Mouse (Mus musculus): ENCODE results near the gene Slc25a48. TPM values are rescaled to one million over a fixed set of nuclear protein-coding genes. Genes with fewer than 3 reads are reported as not detected.

Gene Slc25a48
- polyA plus RNA-seq, 1 experiment from 2014 or later, result not detected

GRCm38 (mm10) chr13:56463750-56464149 is 25.6 kb downstream of the Slc25a48 start:
- Histone ChIP-seq H3K9ac (ENCODE audit: low read depth, low read length) (no peak overlapping the region), H3K27me3 (ENCODE audit: control insufficient read depth, insufficient read depth, low read depth, low read length) (no peaks in the 10 kb centered on the region), H3K27ac (ENCODE audit: low read length) (no peak overlapping the region), H3K4me2 (ENCODE audit: low read length) (no peak overlapping the region), H3K36me3 (ENCODE audit: control insufficient read depth, insufficient read depth, low read length) (no peaks in the 10 kb centered on the region), H3K9me3 (replicated peaks; ENCODE audit: control insufficient read depth, low read length, poor library complexity, severe bottlenecking) (no peaks in the 10 kb centered on the region), H3K4me3 (ENCODE audit: low read depth, low read length) (no peak overlapping the region), H3K4me1 (ENCODE audit: control insufficient read depth, insufficient read depth, low read length) (no peaks in the 10 kb centered on the region)
- WGBS, result 81% methylated on average over 6 of the region's 6 CpGs
- no peak for ATAC-seq

- WGBS, result 96% methylated on average over 7 of the region's 7 CpGs
- no peak for ATAC-seq
- H3K27me3 ChIP-seq (ENCODE audit: control insufficient read depth, insufficient read depth, low read depth, low read length), result no peaks in the 10 kb centered on the region
- no peaks in the 10 kb centered on the region for H3K9me3 ChIP-seq (replicated peaks; ENCODE audit: control insufficient read depth, low read length, poor library complexity, severe bottlenecking)
- no peaks in the 10 kb centered on the region for H3K4me1 ChIP-seq (ENCODE audit: control insufficient read depth, insufficient read depth, low read length)
- no peaks in the 10 kb centered on the region for H3K36me3 ChIP-seq (ENCODE audit: control insufficient read depth, insufficient read depth, low read length)
- no peak overlapping the region for H3K9ac ChIP-seq (ENCODE audit: low read depth, low read length)
- no peak overlapping the region for H3K4me2 ChIP-seq (ENCODE audit: low read length)
- H3K4me3 ChIP-seq (ENCODE audit: low read depth, low read length), result no peak overlapping the region
- no peak overlapping the region for H3K27ac ChIP-seq (ENCODE audit: low read length)
These were observed 29.6 kb downstream of the Slc25a48 start for GRCm38 (mm10) chr13:56467786-56468185.

- Histone ChIP-seq H3K9me3 (replicated peaks; ENCODE audit: control insufficient read depth, low read length, poor library complexity, severe bottlenecking) (no peaks in the 10 kb centered on the region), H3K4me3 (ENCODE audit: low read depth, low read length) (no peak overlapping the region), H3K27me3 (ENCODE audit: control insufficient read depth, insufficient read depth, low read depth, low read length) (no peaks in the 10 kb centered on the region), H3K4me1 (ENCODE audit: control insufficient read depth, insufficient read depth, low read length) (no peaks in the 10 kb centered on the region), H3K9ac (ENCODE audit: low read depth, low read length) (no peak overlapping the region), H3K36me3 (ENCODE audit: control insufficient read depth, insufficient read depth, low read length) (no peaks in the 10 kb centered on the region), H3K27ac (ENCODE audit: low read length) (no peak overlapping the region), H3K4me2 (ENCODE audit: low read length) (no peak overlapping the region)
- no peak for ATAC-seq
- WGBS, result 91% methylated on average over 4 of the region's 4 CpGs
These were observed 30.4 kb downstream of the Slc25a48 start for GRCm38 (mm10) chr13:56468536-56468935.

- no peak for ATAC-seq
- 0 out of 2 replicates have a peak, but pooled peaks cover 2% of the 10 kb centered on the region for H3K4me1 ChIP-seq (ENCODE audit: control insufficient read depth, insufficient read depth, low read length)
- no peak overlapping the region for H3K9ac ChIP-seq (ENCODE audit: low read depth, low read length)
- WGBS, result 88% methylated on average over 6 of the region's 6 CpGs
- H3K9me3 ChIP-seq (replicated peaks; ENCODE audit: control insufficient read depth, low read length, poor library complexity, severe bottlenecking), result no peaks in the 10 kb centered on the region
- H3K4me2 ChIP-seq (ENCODE audit: low read length), result no peak overlapping the region
- H3K4me3 ChIP-seq (ENCODE audit: low read depth, low read length), result no peak overlapping the region
- no peak overlapping the region for H3K27ac ChIP-seq (ENCODE audit: low read length)
- no peaks in the 10 kb centered on the region for H3K36me3 ChIP-seq (ENCODE audit: control insufficient read depth, insufficient read depth, low read length)
- H3K27me3 ChIP-seq (ENCODE audit: control insufficient read depth, insufficient read depth, low read depth, low read length), result no peaks in the 10 kb centered on the region
These were observed 33.1 kb downstream of the Slc25a48 start for GRCm38 (mm10) chr13:56471211-56471610.

GRCm38 (mm10) chr13:56471951-56472350 is 33.8 kb downstream of the Slc25a48 start:
- H3K4me2 ChIP-seq (ENCODE audit: low read length), result no peak overlapping the region
- WGBS, result 74% methylated on average over 9 of the region's 9 CpGs
- H3K36me3 ChIP-seq (ENCODE audit: control insufficient read depth, insufficient read depth, low read length), result no peaks in the 10 kb centered on the region
- H3K9me3 ChIP-seq (replicated peaks; ENCODE audit: control insufficient read depth, low read length, poor library complexity, severe bottlenecking), result no peaks in the 10 kb centered on the region
- H3K27me3 ChIP-seq (ENCODE audit: control insufficient read depth, insufficient read depth, low read depth, low read length), result no peaks in the 10 kb centered on the region
- H3K27ac ChIP-seq (ENCODE audit: low read length), result no peak overlapping the region
- no peak overlapping the region for H3K9ac ChIP-seq (ENCODE audit: low read depth, low read length)
- ATAC-seq, result no peak
- H3K4me3 ChIP-seq (ENCODE audit: low read depth, low read length), result no peak overlapping the region
- H3K4me1 ChIP-seq (ENCODE audit: control insufficient read depth, insufficient read depth, low read length), result peaks cover 2% of the 10 kb centered on the region; the same call in 1 of the 2 replicates

- Histone ChIP-seq H3K9me3 (replicated peaks; ENCODE audit: control insufficient read depth, low read length, poor library complexity, severe bottlenecking) (no peaks in the 10 kb centered on the region), H3K27me3 (ENCODE audit: control insufficient read depth, insufficient read depth, low read depth, low read length) (no peaks in the 10 kb centered on the region), H3K4me3 (ENCODE audit: low read depth, low read length) (no peak overlapping the region), H3K27ac (ENCODE audit: low read length) (no peak overlapping the region), H3K4me1 (ENCODE audit: control insufficient read depth, insufficient read depth, low read length) (peaks cover 2% of the 10 kb centered on the region; the same call in 1 of the 2 replicates), H3K36me3 (ENCODE audit: control insufficient read depth, insufficient read depth, low read length) (no peaks in the 10 kb centered on the region), H3K4me2 (ENCODE audit: low read length) (no peak overlapping the region), H3K9ac (ENCODE audit: low read depth, low read length) (no peak overlapping the region)
- WGBS, result 94% methylated on average over 9 of the region's 9 CpGs
- ATAC-seq, result no peak
These were observed 34.5 kb downstream of the Slc25a48 start for GRCm38 (mm10) chr13:56472661-56473060.

GRCm38 (mm10) chr13:56475363-56475762 is 37.2 kb downstream of the Slc25a48 start:
- Histone ChIP-seq H3K36me3 (ENCODE audit: control insufficient read depth, insufficient read depth, low read length) (no peaks in the 10 kb centered on the region), H3K9ac (ENCODE audit: low read depth, low read length) (no peak overlapping the region), H3K27me3 (ENCODE audit: control insufficient read depth, insufficient read depth, low read depth, low read length) (no peaks in the 10 kb centered on the region), H3K4me3 (ENCODE audit: low read depth, low read length) (no peak overlapping the region), H3K27ac (ENCODE audit: low read length) (no peak overlapping the region), H3K9me3 (replicated peaks; ENCODE audit: control insufficient read depth, low read length, poor library complexity, severe bottlenecking) (no peaks in the 10 kb centered on the region), H3K4me1 (ENCODE audit: control insufficient read depth, insufficient read depth, low read length) (peaks cover 2% of the 10 kb centered on the region; the same call in 1 of the 2 replicates), H3K4me2 (ENCODE audit: low read length) (0 out of 2 replicates have a peak overlapping the region, but pooled peaks have one; percentile 12)
- ATAC-seq, result peak; percentile 76
- 24% methylated on average over 4 of the region's 4 CpGs for WGBS

GRCm38 (mm10) chr13:56476790-56477189 is 38.6 kb downstream of the Slc25a48 start:
- WGBS, result 75% methylated on average over 5 of the region's 5 CpGs
- H3K9ac ChIP-seq (ENCODE audit: low read depth, low read length), result no peak overlapping the region
- H3K4me2 ChIP-seq (ENCODE audit: low read length), result no peak overlapping the region
- H3K36me3 ChIP-seq (ENCODE audit: control insufficient read depth, insufficient read depth, low read length), result no peaks in the 10 kb centered on the region
- peaks cover 2% of the 10 kb centered on the region; the same call in 1 of the 2 replicates for H3K4me1 ChIP-seq (ENCODE audit: control insufficient read depth, insufficient read depth, low read length)
- ATAC-seq, result no peak
- no peak overlapping the region for H3K4me3 ChIP-seq (ENCODE audit: low read depth, low read length)
- no peaks in the 10 kb centered on the region for H3K27me3 ChIP-seq (ENCODE audit: control insufficient read depth, insufficient read depth, low read depth, low read length)
- no peak overlapping the region for H3K27ac ChIP-seq (ENCODE audit: low read length)
- no peaks in the 10 kb centered on the region for H3K9me3 ChIP-seq (replicated peaks; ENCODE audit: control insufficient read depth, low read length, poor library complexity, severe bottlenecking)

- H3K9ac ChIP-seq (ENCODE audit: low read depth, low read length), result no peak overlapping the region
- H3K4me1 ChIP-seq (ENCODE audit: control insufficient read depth, insufficient read depth, low read length), result peaks cover 2% of the 10 kb centered on the region; the same call in 1 of the 2 replicates
- no peak for ATAC-seq
- no peaks in the 10 kb centered on the region for H3K36me3 ChIP-seq (ENCODE audit: control insufficient read depth, insufficient read depth, low read length)
- H3K27ac ChIP-seq (ENCODE audit: low read length), result no peak overlapping the region
- no peaks in the 10 kb centered on the region for H3K27me3 ChIP-seq (ENCODE audit: control insufficient read depth, insufficient read depth, low read depth, low read length)
- no peak overlapping the region for H3K4me2 ChIP-seq (ENCODE audit: low read length)
- H3K4me3 ChIP-seq (ENCODE audit: low read depth, low read length), result no peak overlapping the region
- 51% methylated on average over 6 of the region's 6 CpGs for WGBS
- H3K9me3 ChIP-seq (replicated peaks; ENCODE audit: control insufficient read depth, low read length, poor library complexity, severe bottlenecking), result no peaks in the 10 kb centered on the region
These were observed 39.1 kb downstream of the Slc25a48 start for GRCm38 (mm10) chr13:56477271-56477670.
